Mouse (Mus musculus) heart, adult 2 months (tissue): Measurements from ENCODE around the gene 1700014D04Rik. TPM values are rescaled to one million over a fixed set of nuclear protein-coding genes. Genes with fewer than 3 reads are reported as not detected.
A peak's percentile ranks its signal among the peaks of the same experiment; 100 is the strongest.
"Not testable (repeated sequence)": the region's sequence is repeated elsewhere in the genome, so short reads cannot be mapped to it uniquely, and the experiment has no call there.

Experiments used
- DNase-seq, 2 experiments: peaks; one replicate each; pipeline ENCODE4 v3.0.0; 2021
- H3K27ac ChIP-seq: fragments of 200-600 bp; 2 replicates; pipeline ENCODE4 v1.8.1; 2022
- H3K27me3 ChIP-seq: fragments of 200-500 bp; 2 replicates; pipeline ENCODE4 v1.6.1; 2012; ENCODE audit warnings: mild to moderate bottlenecking, low read length, inconsistent platforms, mixed read lengths; ENCODE audit not compliant: control insufficient read depth, insufficient read depth
- H3K36me3 ChIP-seq: fragments of 200-500 bp; 2 replicates; pipeline ENCODE4 v1.6.1; 2012; ENCODE audit warnings: low read length, inconsistent platforms; ENCODE audit not compliant: control insufficient read depth, insufficient read depth
- H3K4me1 ChIP-seq: fragments of 200-500 bp; 2 replicates; pipeline ENCODE4 v1.6.1; 2011; ENCODE audit warnings: low read length; ENCODE audit not compliant: control insufficient read depth, insufficient read depth
- H3K4me3 ChIP-seq: fragments of 200-600 bp; 2 replicates; pipeline ENCODE4 v1.8.1; 2022
- H3K79me2 ChIP-seq: fragments of 200-500 bp; replicated peaks from 2 replicates; pipeline ENCODE4 v1.6.1; 2012; ENCODE audit warnings: mild to moderate bottlenecking, inconsistent platforms, low read length, moderate library complexity, mixed read lengths; ENCODE audit not compliant: control insufficient read depth, insufficient read depth
- H3K9ac ChIP-seq: fragments of 200-500 bp; 2 replicates; pipeline ENCODE4 v1.6.1; 2012; ENCODE audit warnings: low read depth, mild to moderate bottlenecking, control low read depth, inconsistent platforms, low read length, mixed read lengths
- CTCF ChIP-seq: fragments of 200-600 bp; IDR thresholded peaks from 2 replicates; pipeline ENCODE4 v1.8.1; 2022; ENCODE audit warnings: antibody characterized with exemption, mild to moderate bottlenecking, moderate library complexity
- EP300 ChIP-seq: fragments of 200-500 bp; IDR thresholded peaks from 2 replicates; pipeline ENCODE4 v1.6.1; 2011; ENCODE audit warnings: low read depth, low read length, control low read depth; ENCODE audit not compliant: insufficient read depth
- POLR2A ChIP-seq: fragments of 200-500 bp; IDR thresholded peaks from 2 replicates; pipeline ENCODE4 v1.6.1; 2011; ENCODE audit warnings: mild to moderate bottlenecking, low read depth, low read length, control low read depth; ENCODE audit not compliant: insufficient read depth
- WGBS: fragments of 180-500 bp; shearing (Covaris S2); methylation state at CpG from one replicate; pipeline ENCODE4 v1.1.7; 2018; 5-methylcytosine and 5-hydroxymethylcytosine counted together
- intact Hi-C: fragments of 180-260 bp; cut with DNase I; formaldehyde crosslinking; loops from one replicate; pipeline ENCODE4 v1.15.1; 2025
- polyA plus RNA-seq: library from polyadenylated mRNA; depleted of rRNA; stranded (reverse); fragments of >200 nt; gene quantifications from 2 replicates; pipeline ENCODE4 v1.2.3, GENCODE M21; 2012
- total RNA-seq, 2 experiments: library from RNA; stranded (reverse); gene quantifications; 2 replicates each; pipeline ENCODE4 v1.2.3; 2021

1700014D04Rik gene
- total and polyA plus RNA-seq, 3 experiments: not detected

DNA sequence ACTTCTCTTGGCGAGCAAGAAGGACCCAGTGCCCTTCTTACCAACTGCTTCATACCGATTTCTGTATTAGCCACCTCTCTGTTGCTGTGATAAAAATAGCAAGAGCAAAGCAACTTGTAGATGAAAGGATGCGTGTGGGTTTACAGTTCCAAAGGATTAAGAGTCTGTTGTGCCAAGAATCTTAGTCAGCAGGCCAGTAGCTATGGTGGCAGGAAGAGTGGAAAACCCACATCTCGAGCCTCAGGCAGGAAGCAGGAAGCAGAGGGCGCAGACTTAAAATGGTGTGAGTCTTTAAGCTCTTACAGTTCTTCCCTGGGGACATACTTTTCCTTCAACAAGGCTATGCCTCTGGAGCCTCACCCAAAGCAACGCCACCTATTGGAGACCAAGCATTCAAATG lies 1.1 kb downstream of the 1700014D04Rik start:
- WGBS: 53% methylated on average over 6 of the region's 6 CpGs
- no peak for TF ChIP-seq EP300
- DNase-seq: no peak
- H3K27me3 ChIP-seq: no peaks in the 10 kb centered on the region
- no peaks in the 10 kb centered on the region for H3K36me3 ChIP-seq
- H3K27ac ChIP-seq: no peak overlapping the region
- H3K9ac ChIP-seq: no peak overlapping the region
- no peaks in the 10 kb centered on the region for H3K79me2 ChIP-seq
- H3K4me1 ChIP-seq: no peaks in the 10 kb centered on the region
- no peak overlapping the region for H3K4me3 ChIP-seq
- intact Hi-C loops: no loop called here

DNA sequence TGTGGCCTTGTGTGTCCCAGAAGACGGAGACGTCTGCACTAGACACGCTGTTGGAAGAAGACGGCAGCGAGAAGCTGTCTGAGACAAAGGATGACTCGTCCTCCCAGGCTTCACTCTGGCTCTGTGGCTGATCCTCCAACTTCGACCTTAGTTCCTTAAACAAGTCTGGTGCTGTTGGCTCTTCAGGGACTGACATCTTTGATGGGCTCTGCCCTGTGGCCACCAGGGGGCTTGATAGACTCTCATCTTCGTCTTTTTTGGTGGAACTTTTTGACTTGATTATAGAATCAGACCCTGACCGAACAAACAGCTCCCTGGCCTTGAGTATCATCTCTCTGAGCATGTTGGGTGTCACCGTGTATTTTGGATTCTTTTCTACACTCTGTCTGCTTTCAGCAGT lies 4.9 kb downstream of the 1700014D04Rik start:
- H3K79me2 ChIP-seq: no peaks in the 10 kb centered on the region
- no peak overlapping the region for H3K9ac ChIP-seq
- no peak overlapping the region for H3K4me3 ChIP-seq
- intact Hi-C loops: no loop called here
- TF ChIP-seq EP300: no peak
- TF ChIP-seq CTCF: peak; percentile 57
- no peaks in the 10 kb centered on the region for H3K4me1 ChIP-seq
- DNase-seq: peak in 1 of 2 experiments; percentile 28
- H3K36me3 ChIP-seq: no peaks in the 10 kb centered on the region
- WGBS: 61% methylated on average over 10 of the region's 10 CpGs
- no peaks in the 10 kb centered on the region for H3K27me3 ChIP-seq
- H3K27ac ChIP-seq: no peak overlapping the region

DNA sequence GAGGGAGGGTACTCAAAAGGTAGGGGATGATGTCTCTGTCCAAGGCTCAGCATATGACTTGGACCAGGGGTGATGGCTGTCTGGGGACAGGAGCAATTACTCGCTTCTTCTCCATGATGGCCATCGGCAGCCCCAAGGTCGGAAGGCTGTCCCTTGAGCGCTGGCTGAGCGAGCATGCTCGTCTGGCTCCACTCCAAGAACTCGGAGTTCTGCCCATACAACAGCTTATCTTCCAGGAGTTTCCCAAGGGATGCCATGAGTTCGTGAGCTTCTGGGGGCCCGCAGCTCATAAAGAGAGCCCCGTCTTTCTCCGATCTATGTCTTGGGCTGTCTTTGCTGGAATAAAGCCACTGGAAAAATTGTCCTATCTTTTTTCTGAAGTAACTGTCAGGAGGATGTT lies 5.5 kb downstream of the 1700014D04Rik start:
- 15% methylated on average over 11 of the region's 11 CpGs for WGBS
- intact Hi-C loops: no loop called here
- Histone ChIP-seq H3K36me3 (no peaks in the 10 kb centered on the region), H3K9ac (no peak overlapping the region), H3K4me3 (no peak overlapping the region), H3K27ac (no peak overlapping the region), H3K79me2 (no peaks in the 10 kb centered on the region), H3K27me3 (no peaks in the 10 kb centered on the region), H3K4me1 (no peaks in the 10 kb centered on the region)
- TF ChIP-seq CTCF (no peak), POLR2A (no peak), EP300 (no peak)
- peak; percentile 54 to 66 for DNase-seq

DNA sequence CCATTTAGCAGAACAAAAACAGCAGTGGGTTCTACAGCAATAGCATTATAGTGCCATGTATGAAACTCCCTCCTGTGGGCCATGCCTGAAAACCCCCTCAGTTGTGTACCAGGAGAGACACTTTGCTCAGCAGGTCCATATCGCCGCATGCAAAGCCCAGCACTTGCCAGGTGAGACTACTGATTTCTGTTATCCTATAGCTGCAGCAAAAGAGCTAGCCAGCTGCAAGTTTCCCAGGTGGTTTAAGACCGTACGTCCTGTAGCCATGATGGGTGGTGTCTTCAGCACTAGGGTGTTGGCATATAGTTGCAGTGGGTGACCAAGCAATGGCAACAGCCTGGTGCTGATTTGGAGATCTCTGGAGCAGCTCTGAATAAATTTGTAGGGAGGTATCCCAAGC lies 7.2 kb downstream of the 1700014D04Rik start:
- DNase-seq: no peak
- H3K27me3 ChIP-seq: no peaks in the 10 kb centered on the region
- intact Hi-C loops: no loop called here
- TF ChIP-seq EP300: no peak
- TF ChIP-seq CTCF: no peak
- no peak for TF ChIP-seq POLR2A
- no peaks in the 10 kb centered on the region for H3K4me1 ChIP-seq
- H3K9ac ChIP-seq: no peak overlapping the region
- H3K4me3 ChIP-seq: no peak overlapping the region
- no peaks in the 10 kb centered on the region for H3K79me2 ChIP-seq
- 95% methylated on average over 4 of the region's 4 CpGs for WGBS
- no peak overlapping the region for H3K27ac ChIP-seq
- no peaks in the 10 kb centered on the region for H3K36me3 ChIP-seq

DNA sequence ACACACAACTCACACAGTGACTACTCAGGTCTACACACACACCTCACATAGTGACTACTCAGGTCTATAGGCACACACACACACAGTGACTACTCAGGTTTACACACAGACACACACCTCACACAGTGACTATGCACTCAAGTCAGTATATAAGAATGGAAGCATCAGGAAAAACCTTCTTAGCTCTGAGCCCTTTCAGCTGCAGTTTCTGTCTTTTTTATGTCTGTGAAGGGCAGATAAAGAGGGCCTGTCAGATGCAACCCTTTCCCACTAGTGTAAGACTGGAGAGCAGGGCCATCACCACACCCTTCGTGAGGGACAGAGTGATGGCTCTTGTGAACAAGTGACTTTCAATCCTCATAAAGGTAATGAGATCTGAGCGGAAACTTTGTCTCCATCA lies 8.1 kb downstream of the 1700014D04Rik start:
- no peak for TF ChIP-seq CTCF
- TF ChIP-seq POLR2A: no peak
- TF ChIP-seq EP300: no peak
- H3K4me3 ChIP-seq: no peak overlapping the region
- WGBS: 82% methylated on average over 2 of the region's 2 CpGs
- H3K27ac ChIP-seq: no peak overlapping the region
- no peaks in the 10 kb centered on the region for H3K79me2 ChIP-seq
- no peak overlapping the region for H3K9ac ChIP-seq
- H3K36me3 ChIP-seq: no peaks in the 10 kb centered on the region
- H3K27me3 ChIP-seq: no peaks in the 10 kb centered on the region
- DNase-seq: no peak
- no peaks in the 10 kb centered on the region for H3K4me1 ChIP-seq
- intact Hi-C loops: no loop called here

DNA sequence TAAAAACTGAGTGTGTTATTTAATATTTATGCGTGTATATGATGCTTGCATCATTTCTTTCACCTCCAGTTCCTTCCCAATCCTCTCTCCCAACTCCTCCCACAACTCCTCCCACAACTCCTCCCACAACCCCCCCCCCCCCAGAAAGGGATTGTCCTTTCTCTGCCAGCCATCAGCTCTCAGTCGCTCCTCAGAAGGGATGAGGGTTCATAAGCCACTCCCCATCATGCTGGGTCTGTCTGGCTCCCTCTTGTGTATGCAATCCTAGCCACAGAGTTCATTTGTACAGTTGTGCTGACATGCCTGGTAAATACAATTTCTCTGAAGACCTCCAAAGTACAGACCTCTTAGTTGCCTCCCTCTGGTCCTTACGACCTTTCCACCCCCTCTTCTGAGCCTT lies 11.4 kb downstream of the 1700014D04Rik start:
- intact Hi-C loops: no loop called here
- no peak overlapping the region for H3K27ac ChIP-seq
- no peak overlapping the region for H3K9ac ChIP-seq
- no peaks in the 10 kb centered on the region for H3K27me3 ChIP-seq
- TF ChIP-seq CTCF: no peak
- no peak for TF ChIP-seq POLR2A
- no peak for TF ChIP-seq EP300
- no peaks in the 10 kb centered on the region for H3K36me3 ChIP-seq
- WGBS: 28% methylated on average over 3 of the region's 3 CpGs
- H3K4me1 ChIP-seq: no peaks in the 10 kb centered on the region
- DNase-seq: no peak
- no peak overlapping the region for H3K4me3 ChIP-seq
- no peaks in the 10 kb centered on the region for H3K79me2 ChIP-seq

DNA sequence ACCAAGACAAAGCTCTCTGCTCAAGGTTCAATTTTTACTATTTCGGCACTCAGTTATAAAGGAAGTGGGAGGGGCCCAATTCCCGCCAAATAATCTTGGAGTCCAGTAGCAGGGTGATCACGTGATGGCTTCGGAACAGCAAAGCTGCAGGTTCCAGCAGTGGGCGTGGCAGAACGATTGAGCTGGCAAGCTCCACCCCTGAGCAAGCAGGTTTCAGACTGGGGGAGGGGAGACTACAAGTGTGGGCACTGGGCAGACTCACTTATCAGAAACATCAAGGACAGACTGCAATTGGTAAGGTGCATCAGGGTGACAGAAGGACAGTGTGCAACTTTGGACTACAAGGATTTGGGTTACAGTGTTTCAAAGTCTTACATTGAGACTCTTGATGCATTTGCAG lies 12.2 kb downstream of the 1700014D04Rik start:
- not testable (repeated sequence) for H3K36me3 ChIP-seq, H3K79me2 ChIP-seq, H3K9ac ChIP-seq, H3K27ac ChIP-seq, H3K4me3 ChIP-seq, H3K4me1 ChIP-seq, DNase-seq, H3K27me3 ChIP-seq
- intact Hi-C loops: loop anchor here (5.0 kb wide), 1 partner anchor 662 kb away; no protein-coding TSS in a partner anchor
- 22% methylated on average over 6 of the region's 6 CpGs for WGBS
